Mouse (Mus musculus) liver, embryonic 14.5 days (tissue): ENCODE results near the gene Sdk2. TPM values are rescaled to one million over a fixed set of nuclear protein-coding genes. Genes with fewer than 3 reads are reported as not detected.

Experiments used
- ATAC-seq: fragments of 200-750 bp; cut with Nextera tagmentation; 2 replicates; pipeline ENCODE4 v1.8.0; 2017; ENCODE audit warnings: moderate number of reproducible peaks, mild to moderate bottlenecking, moderate library complexity; ENCODE audit not compliant: insufficient read depth
- DNase-seq, 3 experiments: peaks; one replicate each; pipeline ENCODE4 v3.0.0-alpha.2; 2012 to 2013; ENCODE audit warnings: low read depth in 3 of 3, low spot score in 3 of 3
- H3K27ac ChIP-seq: fragments of 300-500 bp; sonication (generic); 2 replicates; pipeline ENCODE4 v1.5.1; 2014; ENCODE audit warnings: moderate library complexity, mild to moderate bottlenecking, control low read depth, inconsistent platforms
- H3K27me3 ChIP-seq: fragments of 300-500 bp; sonication (generic); 2 replicates; pipeline ENCODE4 v1.6.1; 2014; ENCODE audit warnings: mild to moderate bottlenecking, low read length, moderate library complexity; ENCODE audit not compliant: control insufficient read depth, insufficient read depth
- H3K36me3 ChIP-seq: fragments of 300-500 bp; sonication (generic); replicated peaks from 2 replicates; pipeline ENCODE4 v1.6.1; 2014; ENCODE audit warnings: low read depth; ENCODE audit not compliant: control insufficient read depth, insufficient read depth
- H3K4me1 ChIP-seq, 2 experiments: fragments of 200-500 bp in 1 of 2; fragments of 300-500 bp in 1 of 2; sonication (generic) in 1 of 2; replicated peaks; 2 replicates each; pipeline ENCODE4 v1.6.1; 2012 to 2014; ENCODE audit warnings: antibody characterized with exemption in 1 of 2, inconsistent platforms in 1 of 2, low read length in 1 of 2; ENCODE audit not compliant: control insufficient read depth in 2 of 2, insufficient read depth in 2 of 2
- H3K4me2 ChIP-seq: fragments of 300-500 bp; sonication (generic); 2 replicates; pipeline ENCODE4 v1.6.1; 2014; ENCODE audit warnings: low read depth, mild to moderate bottlenecking, control low read depth, moderate library complexity
- H3K4me3 ChIP-seq, 2 experiments: fragments of 200-500 bp in 1 of 2; fragments of 300-500 bp in 1 of 2; sonication (generic) in 1 of 2; 2 replicates each; pipeline ENCODE4 v1.5.1; 2012 to 2014; ENCODE audit warnings: low read depth in 2 of 2, low read length in 2 of 2, mild to moderate bottlenecking in 2 of 2, control low read depth in 1 of 2, inconsistent platforms in 1 of 2, moderate library complexity in 1 of 2; ENCODE audit not compliant: insufficient read depth in 1 of 2
- H3K9ac ChIP-seq: fragments of 300-500 bp; sonication (generic); replicated peaks from 2 replicates; pipeline ENCODE4 v1.6.1; 2014; ENCODE audit warnings: mild to moderate bottlenecking, control low read depth, moderate library complexity
- H3K9me3 ChIP-seq: fragments of 300-500 bp; sonication (generic); 2 replicates; pipeline ENCODE4 v1.6.1; 2016; ENCODE audit warnings: low read length, mixed read lengths; ENCODE audit not compliant: control insufficient read depth
- CTCF ChIP-seq: IDR thresholded peaks from 2 replicates; pipeline ENCODE4 v1.5.1; 2016; ENCODE audit warnings: antibody characterized with exemption, low read depth, control low read depth
- EP300 ChIP-seq: IDR thresholded peaks from 2 replicates; pipeline ENCODE4 v1.6.1; 2016; ENCODE audit warnings: antibody characterized with exemption, low read depth
- WGBS: fragments of 180-500 bp; shearing (Covaris S2); extraction: QIAGEN DNeasy Blood & Tissue Kit; methylation state at CpG from one replicate; pipeline ENCODE4 v1.1.7; 2014; ENCODE audit not compliant: insufficient replicate concordance; 5-methylcytosine and 5-hydroxymethylcytosine counted together
- polyA plus RNA-seq, 2 experiments: library from polyadenylated mRNA; depleted of rRNA in 1 of 2; stranded (reverse) in 1 of 2; unstranded in 1 of 2; fragments of >200 nt; fragmentation: Nextera tagmentation in 1 of 2; extraction: Ambion mirVana in 1 of 2; gene quantifications; 2 replicates each; pipeline versions ENCODE4 v1.2.1 to v1.2.3; 2012 to 2014

Gene Sdk2
- polyA plus RNA-seq, 2 experiments, result 0.09 to 0.13 TPM

DNA sequence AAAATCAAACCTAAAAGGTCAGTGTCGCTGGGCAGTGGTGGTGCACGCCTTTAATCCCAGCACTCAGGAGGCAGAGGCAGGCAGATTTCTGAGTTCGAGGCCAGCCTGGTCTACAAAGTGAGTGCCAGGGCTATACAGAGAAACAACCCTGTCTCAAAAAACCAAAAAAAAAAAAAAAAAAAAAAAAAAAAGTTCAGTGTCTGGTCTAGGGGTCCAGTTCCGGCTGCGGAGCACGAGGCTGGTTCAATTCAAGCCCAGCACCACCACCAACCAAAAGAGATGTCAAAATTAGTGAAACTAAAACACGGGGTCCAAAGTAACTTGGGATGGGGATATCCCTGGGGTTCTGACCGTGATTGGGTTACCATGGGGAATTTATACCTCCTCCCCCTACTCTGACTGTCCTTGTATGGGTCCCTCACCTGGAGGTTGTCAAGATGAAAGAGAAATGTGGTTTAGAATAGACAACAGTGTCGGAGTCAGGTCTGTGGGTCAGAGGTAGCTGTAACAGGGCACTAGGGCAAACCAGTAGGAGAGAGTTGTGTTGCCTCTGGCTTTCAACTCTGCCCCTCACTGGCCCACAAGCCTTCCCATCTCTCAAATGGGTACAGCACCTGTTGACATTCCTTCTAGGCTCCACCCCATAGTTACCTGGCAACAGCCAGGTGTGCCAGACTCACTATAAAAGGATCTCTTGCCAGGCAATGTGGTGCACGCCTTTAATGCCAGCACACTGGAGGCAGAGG, 314.0 kb downstream of the Sdk2 start:
- peak overlapping the region; percentile 82; the same call in 1 of the 2 replicates for H3K27ac ChIP-seq
- H3K9me3 ChIP-seq, result no peaks in the 10 kb centered on the region
- no peak for ATAC-seq
- no peaks in the 10 kb centered on the region for H3K27me3 ChIP-seq
- peak overlapping the region; percentile 88; the same call in 1 of the 2 replicates for H3K9ac ChIP-seq
- WGBS, result 82% methylated on average over 10 of the region's 10 CpGs
- H3K4me2 ChIP-seq, result peak overlapping the region; percentile 99
- H3K36me3 ChIP-seq, result peaks cover 1% of the 10 kb centered on the region; the same call in 1 of the 2 replicates
- peaks cover 18 to 21% of the 10 kb centered on the region in 2 experiments for H3K4me1 ChIP-seq
- TF ChIP-seq EP300, result no peak
- no peak for TF ChIP-seq CTCF
- DNase-seq, result no peak
- H3K4me3 ChIP-seq, result peak overlapping the region in 1 of 2 experiments; percentile 89; a peak in 2 of 4 replicates

- WGBS, result 11% methylated on average over 15 of the region's 15 CpGs
- DNase-seq, result no peak
- peak overlapping the region; percentile 82 for H3K27ac ChIP-seq
- no peaks in the 10 kb centered on the region for H3K27me3 ChIP-seq
- peak overlapping the region; percentile 88 for H3K9ac ChIP-seq
- H3K9me3 ChIP-seq, result no peaks in the 10 kb centered on the region
- TF ChIP-seq CTCF (no peak), EP300 (no peak)
- H3K4me1 ChIP-seq, result peaks cover 25 to 27% of the 10 kb centered on the region in 2 experiments
- peaks cover 3% of the 10 kb centered on the region; the same call in 1 of the 2 replicates for H3K36me3 ChIP-seq
- peak overlapping the region; percentile 54 to 89 for H3K4me3 ChIP-seq
- ATAC-seq, result peak; percentile 4; the same call in 1 of the 2 replicates
- peak overlapping the region; percentile 99 for H3K4me2 ChIP-seq
These were observed 314.6 kb downstream of the Sdk2 start for GRCm38 (mm10) chr11:113752158-113752661.

- no peaks in the 10 kb centered on the region for H3K27me3 ChIP-seq
- peaks cover 3% of the 10 kb centered on the region; the same call in 1 of the 2 replicates for H3K36me3 ChIP-seq
- peaks cover 27 to 29% of the 10 kb centered on the region in 2 experiments for H3K4me1 ChIP-seq
- peak within 1 kb of the TSS; percentile 82 for H3K27ac ChIP-seq
- peak within 1 kb of the TSS; percentile 70 to 89 for H3K4me3 ChIP-seq
- DNase-seq, result peak; percentile 89 to 91 (median 91)
- H3K9ac ChIP-seq, result peak within 1 kb of the TSS; percentile 88
- H3K4me2 ChIP-seq, result peak within 1 kb of the TSS; percentile 99
- TF ChIP-seq EP300 (no peak), CTCF (no peak)
- H3K9me3 ChIP-seq, result no peaks in the 10 kb centered on the region
- ATAC-seq, result peak; percentile 74
- WGBS, result under 1% methylated on average over 44 of the region's 44 CpGs
These were observed 315.3 kb downstream of the Sdk2 start, which contains the start of gene Cdc42ep4 for GRCm38 (mm10) chr11:113751484-113752084. TSS of gene Cdc42ep4 (minus strand) at chr11:113751881.

GRCm38 (mm10) chr11:113750571-113751483, 316.0 kb downstream of the Sdk2 start:
- peaks cover 27 to 33% of the 10 kb centered on the region in 2 experiments for H3K4me1 ChIP-seq
- H3K9ac ChIP-seq, result peak overlapping the region; percentile 88
- peak; percentile 48 for ATAC-seq
- H3K4me2 ChIP-seq, result peak overlapping the region; percentile 99
- under 1% methylated on average over 67 of the region's 67 CpGs for WGBS
- peaks cover 3% of the 10 kb centered on the region; the same call in 1 of the 2 replicates for H3K36me3 ChIP-seq
- TF ChIP-seq EP300, result no peak
- TF ChIP-seq CTCF, result peak; percentile 78
- peak; percentile 64 to 72 (median 66) for DNase-seq
- H3K27ac ChIP-seq, result peak overlapping the region; percentile 82
- no peaks in the 10 kb centered on the region for H3K9me3 ChIP-seq
- H3K27me3 ChIP-seq, result no peaks in the 10 kb centered on the region
- peak overlapping the region; percentile 70 to 89 for H3K4me3 ChIP-seq
